Mouse (Mus musculus): ENCODE measurements at regions not wholly inside any gene's neighbourhood (a gene's known extent, or its start where the extent isn't known, plus 50 kb on each side); places are given as distances from the start of the nearest gene placed in this dataset.

- TF ChIP-seq POLR2A (IDR thresholded peaks at IDR 0.05; ENCODE audit: control insufficient read depth, extremely low read depth, insufficient read depth, low read length, poor library complexity) (no peak), CTCF (IDR thresholded peaks at IDR 0.05; ENCODE audit: borderline replicate concordance, control insufficient read depth, extremely low read depth, insufficient read depth, low read length, poor library complexity) (no peak)
- WGBS: 81% methylated on average over 4 of the region's 4 CpGs
- DNase-seq: no peak
These were observed 229.6 kb upstream of the 4931429L15Rik start for GRCm38 (mm10) chr9:46549416-46549815.

DNA sequence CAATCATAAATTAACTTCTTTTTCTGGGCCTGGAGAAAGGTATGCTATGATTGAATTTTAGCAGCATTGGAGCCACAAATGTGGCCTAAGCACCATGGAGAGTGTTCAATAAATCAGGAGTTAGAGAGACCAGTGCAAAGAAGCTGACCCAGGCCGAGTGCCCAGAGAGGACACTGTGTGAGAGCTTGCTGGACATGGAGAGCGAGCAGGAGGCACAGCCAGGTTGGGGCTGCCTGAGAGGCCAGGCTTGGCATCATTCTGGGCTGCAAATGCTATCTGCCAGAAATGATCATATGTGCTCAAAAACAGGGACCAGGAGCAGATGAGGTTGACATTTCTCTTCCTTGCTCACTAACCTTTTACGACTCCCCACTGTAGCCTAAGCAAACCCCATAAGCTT is 224.5 kb upstream of the 4931429L15Rik start:
- WGBS: 87% methylated on average over 3 of the region's 3 CpGs
- DNase-seq: no peak
- no peaks in the 10 kb centered on the region for H3K36me3 ChIP-seq (ENCODE audit: control insufficient read depth, insufficient read depth, low read length)
- no peaks in the 10 kb centered on the region for H3K4me1 ChIP-seq (replicated peaks; ENCODE audit: control insufficient read depth, insufficient read depth, low read length)
- H3K27ac ChIP-seq (ENCODE audit: control insufficient read depth, insufficient read depth, low read length): no peak overlapping the region
- TF ChIP-seq POLR2A (IDR thresholded peaks at IDR 0.05; ENCODE audit: control insufficient read depth, extremely low read depth, insufficient read depth, low read length, poor library complexity) (no peak), CTCF (IDR thresholded peaks at IDR 0.05; ENCODE audit: borderline replicate concordance, control insufficient read depth, extremely low read depth, insufficient read depth, low read length, poor library complexity) (no peak)
- no peak overlapping the region for H3K4me3 ChIP-seq (ENCODE audit: control insufficient read depth, insufficient read depth, low read length)
- H3K27me3 ChIP-seq (ENCODE audit: control insufficient read depth, insufficient read depth, low read length): no peaks in the 10 kb centered on the region

More at GRCm38 (mm10) chr9:46549416-46549815, 229.6 kb upstream of the 4931429L15Rik start:
- no peak overlapping the region for H3K4me3 ChIP-seq (ENCODE audit: control insufficient read depth, insufficient read depth, low read length)
- H3K27ac ChIP-seq (ENCODE audit: control insufficient read depth, insufficient read depth, low read length): no peak overlapping the region
- no peaks in the 10 kb centered on the region for H3K4me1 ChIP-seq (replicated peaks; ENCODE audit: control insufficient read depth, insufficient read depth, low read length)
- no peaks in the 10 kb centered on the region for H3K36me3 ChIP-seq (ENCODE audit: control insufficient read depth, insufficient read depth, low read length)
- H3K27me3 ChIP-seq (ENCODE audit: control insufficient read depth, insufficient read depth, low read length): no peaks in the 10 kb centered on the region

- no peaks in the 10 kb centered on the region for H3K27me3 ChIP-seq (ENCODE audit: control insufficient read depth, insufficient read depth, low read length)
- no peak overlapping the region for H3K4me3 ChIP-seq (ENCODE audit: control insufficient read depth, insufficient read depth, low read length)
- H3K4me1 ChIP-seq (replicated peaks; ENCODE audit: control insufficient read depth, insufficient read depth, low read length): no peaks in the 10 kb centered on the region
- DNase-seq: no peak
- H3K27ac ChIP-seq (ENCODE audit: control insufficient read depth, insufficient read depth, low read length): no peak overlapping the region
- no peak for TF ChIP-seq CTCF (IDR thresholded peaks at IDR 0.05; ENCODE audit: borderline replicate concordance, control insufficient read depth, extremely low read depth, insufficient read depth, low read length, poor library complexity)
- WGBS: 79% methylated on average over 2 of the region's 2 CpGs
- no peaks in the 10 kb centered on the region for H3K36me3 ChIP-seq (ENCODE audit: control insufficient read depth, insufficient read depth, low read length)
These were observed 221.2 kb upstream of the 4931429L15Rik start for GRCm38 (mm10) chr9:46541001-46541400.

DNA sequence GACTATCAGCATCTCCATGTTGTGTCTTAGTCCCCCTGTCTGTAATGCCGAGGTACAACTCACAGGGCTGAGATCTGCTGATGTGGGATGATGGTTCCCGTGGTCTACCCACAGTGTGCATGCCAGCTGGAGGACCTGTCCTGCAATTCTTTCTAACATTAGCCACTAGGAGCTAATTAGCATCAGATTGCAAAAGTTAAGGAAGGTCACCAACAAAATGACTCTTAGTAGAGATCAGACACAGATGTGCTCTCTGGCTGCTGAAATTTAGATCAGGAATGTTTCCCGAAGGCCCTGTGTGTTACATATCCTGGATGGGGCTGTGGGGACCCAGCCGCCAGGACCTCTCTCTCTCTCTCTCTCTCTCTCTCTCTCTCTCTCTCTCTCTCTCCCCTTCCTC is 218.8 kb upstream of the 4931429L15Rik start:
- Histone ChIP-seq H3K4me3 (ENCODE audit: control insufficient read depth, insufficient read depth, low read length) (no peak overlapping the region), H3K4me1 (replicated peaks; ENCODE audit: control insufficient read depth, insufficient read depth, low read length) (no peaks in the 10 kb centered on the region), H3K27me3 (ENCODE audit: control insufficient read depth, insufficient read depth, low read length) (no peaks in the 10 kb centered on the region), H3K36me3 (ENCODE audit: control insufficient read depth, insufficient read depth, low read length) (no peaks in the 10 kb centered on the region), H3K27ac (ENCODE audit: control insufficient read depth, insufficient read depth, low read length) (no peak overlapping the region)
- 76% methylated on average over 4 of the region's 4 CpGs for WGBS
- no peak for DNase-seq
- TF ChIP-seq POLR2A (IDR thresholded peaks at IDR 0.05; ENCODE audit: control insufficient read depth, extremely low read depth, insufficient read depth, low read length, poor library complexity): no peak

DNA sequence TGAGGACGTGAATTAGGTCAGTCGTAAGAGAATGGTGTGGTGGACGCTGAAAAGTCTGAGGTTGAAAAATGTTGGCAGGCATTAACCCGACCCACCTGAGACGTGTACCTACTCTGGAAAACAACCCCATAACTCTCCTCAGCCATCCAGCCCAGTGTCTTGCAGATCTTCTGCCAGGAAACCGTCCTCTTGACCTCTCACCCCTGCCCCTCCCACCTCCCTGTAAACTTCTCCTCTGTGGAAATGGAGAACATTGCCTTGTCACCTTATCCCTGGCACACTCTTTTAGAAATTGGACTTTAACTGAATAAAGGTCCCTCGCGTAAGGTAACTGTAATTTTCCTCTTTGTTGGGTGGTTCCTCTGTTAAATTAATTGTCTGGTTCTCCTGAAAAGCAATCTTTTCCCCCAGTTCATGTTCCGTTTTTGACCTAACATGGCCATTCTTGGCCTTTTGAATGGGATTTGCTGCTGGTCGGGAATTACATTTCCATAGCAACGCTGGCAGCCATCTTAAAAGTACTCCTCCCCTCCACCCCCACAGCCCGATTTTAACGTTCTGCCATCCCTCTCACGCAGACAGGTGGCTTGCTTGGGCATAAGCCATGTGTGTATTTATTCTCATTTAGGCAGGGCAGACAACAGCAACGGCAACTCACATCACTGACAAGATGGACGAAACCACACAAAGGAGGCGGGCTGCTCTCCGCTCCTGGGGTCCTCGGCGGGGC is 196.8 kb upstream of the 4931429L15Rik start:
- 92% methylated on average over 20 of the region's 20 CpGs for WGBS
- no peak for DNase-seq
- H3K36me3 ChIP-seq (ENCODE audit: control insufficient read depth, insufficient read depth, low read length): no peaks in the 10 kb centered on the region
- no peaks in the 10 kb centered on the region for H3K4me1 ChIP-seq (replicated peaks; ENCODE audit: control insufficient read depth, insufficient read depth, low read length)
- TF ChIP-seq CTCF (IDR thresholded peaks at IDR 0.05; ENCODE audit: borderline replicate concordance, control insufficient read depth, extremely low read depth, insufficient read depth, low read length, poor library complexity) (no peak), POLR2A (IDR thresholded peaks at IDR 0.05; ENCODE audit: control insufficient read depth, extremely low read depth, insufficient read depth, low read length, poor library complexity) (no peak)
- H3K27ac ChIP-seq (ENCODE audit: control insufficient read depth, insufficient read depth, low read length): no peak overlapping the region
- no peaks in the 10 kb centered on the region for H3K27me3 ChIP-seq (ENCODE audit: control insufficient read depth, insufficient read depth, low read length)
- H3K4me3 ChIP-seq (ENCODE audit: control insufficient read depth, insufficient read depth, low read length): no peak overlapping the region

GRCm38 (mm10) chr9:46512276-46513051 is 192.7 kb upstream of the 4931429L15Rik start:
- Histone ChIP-seq H3K27me3 (ENCODE audit: control insufficient read depth, insufficient read depth, low read length) (no peaks in the 10 kb centered on the region), H3K4me3 (ENCODE audit: control insufficient read depth, insufficient read depth, low read length) (no peak overlapping the region), H3K27ac (ENCODE audit: control insufficient read depth, insufficient read depth, low read length) (no peak overlapping the region), H3K36me3 (ENCODE audit: control insufficient read depth, insufficient read depth, low read length) (no peaks in the 10 kb centered on the region), H3K4me1 (replicated peaks; ENCODE audit: control insufficient read depth, insufficient read depth, low read length) (no peaks in the 10 kb centered on the region)
- TF ChIP-seq CTCF (IDR thresholded peaks at IDR 0.05; ENCODE audit: borderline replicate concordance, control insufficient read depth, extremely low read depth, insufficient read depth, low read length, poor library complexity) (no peak), POLR2A (IDR thresholded peaks at IDR 0.05; ENCODE audit: control insufficient read depth, extremely low read depth, insufficient read depth, low read length, poor library complexity) (no peak)
- 70% methylated on average over 6 of the region's 6 CpGs for WGBS
- DNase-seq: no peak

Data from thymus, adult 2 months (tissue).